Mouse (Mus musculus) stomach, embryonic 16.5 days (tissue): ENCODE data around the gene Zfp64. TPM values are rescaled to one million over a fixed set of nuclear protein-coding genes. Genes with fewer than 3 reads are reported as not detected.

Source experiments
- ATAC-seq: fragments of 200-750 bp; cut with Nextera tagmentation; 2 replicates; pipeline ENCODE4 v1.8.0; 2017; ENCODE audit warnings: moderate number of reproducible peaks, moderate TSS enrichment; ENCODE audit not compliant: insufficient read depth, low FRiP score
- H3K27ac ChIP-seq: fragments of 300-500 bp; sonication (generic); 2 replicates; pipeline ENCODE4 v1.5.1; 2014; ENCODE audit warnings: low read length
- H3K27me3 ChIP-seq: fragments of 300-500 bp; sonication (generic); 2 replicates; pipeline ENCODE4 v1.6.1; 2014; ENCODE audit warnings: low read length, control low read depth, mixed read lengths; ENCODE audit not compliant: control insufficient read depth, insufficient read depth
- H3K36me3 ChIP-seq: fragments of 300-500 bp; sonication (generic); 2 replicates; pipeline ENCODE4 v1.6.1; 2014; ENCODE audit warnings: low read length; ENCODE audit not compliant: control insufficient read depth, insufficient read depth
- H3K4me1 ChIP-seq: fragments of 300-500 bp; sonication (generic); 2 replicates; pipeline ENCODE4 v1.6.1; 2014; ENCODE audit warnings: low read length, control low read depth, mixed read lengths; ENCODE audit not compliant: control insufficient read depth, insufficient read depth
- H3K4me2 ChIP-seq: fragments of 300-500 bp; sonication (generic); 2 replicates; pipeline ENCODE4 v1.6.1; 2014; ENCODE audit warnings: low read depth, low read length, mixed read lengths
- H3K4me3 ChIP-seq: fragments of 300-500 bp; sonication (generic); replicated peaks from 2 replicates; pipeline ENCODE4 v1.5.1; 2014; ENCODE audit warnings: mild to moderate bottlenecking, low read length
- H3K9ac ChIP-seq: fragments of 300-500 bp; sonication (generic); 2 replicates; pipeline ENCODE4 v1.6.1; 2014; ENCODE audit warnings: low read length
- H3K9me3 ChIP-seq: fragments of 300-500 bp; sonication (generic); replicated peaks from 2 replicates; pipeline ENCODE4 v1.6.1; 2016; ENCODE audit warnings: low read length, control low read depth; ENCODE audit not compliant: control insufficient read depth
- WGBS: fragments of 180-500 bp; shearing (Covaris S2); extraction: QIAGEN DNeasy Blood & Tissue Kit; methylation state at CpG from one replicate; pipeline ENCODE4 v1.1.7; 2014; 5-methylcytosine and 5-hydroxymethylcytosine counted together
- polyA plus RNA-seq: library from polyadenylated mRNA; unstranded; fragments of >200 nt; fragmentation: Nextera tagmentation; extraction: Ambion mirVana; gene quantifications from 2 replicates; pipeline ENCODE4 v1.2.1, GENCODE M21; 2015

Gene Zfp64
- polyA plus RNA-seq, 1 experiment from 2014 or later, result 35.6 TPM

- Histone ChIP-seq H3K4me2 (no peak overlapping the region), H3K27ac (no peak overlapping the region), H3K4me3 (no peak overlapping the region), H3K36me3 (no peaks in the 10 kb centered on the region), H3K4me1 (no peaks in the 10 kb centered on the region), H3K9me3 (no peaks in the 10 kb centered on the region), H3K9ac (no peak overlapping the region), H3K27me3 (no peaks in the 10 kb centered on the region)
- peak; percentile 56 for ATAC-seq
- WGBS, result 65% methylated on average over 6 of the region's 6 CpGs
These were observed 25.5 kb upstream of the Zfp64 start for GRCm38 (mm10) chr2:168980859-168981258.

DNA sequence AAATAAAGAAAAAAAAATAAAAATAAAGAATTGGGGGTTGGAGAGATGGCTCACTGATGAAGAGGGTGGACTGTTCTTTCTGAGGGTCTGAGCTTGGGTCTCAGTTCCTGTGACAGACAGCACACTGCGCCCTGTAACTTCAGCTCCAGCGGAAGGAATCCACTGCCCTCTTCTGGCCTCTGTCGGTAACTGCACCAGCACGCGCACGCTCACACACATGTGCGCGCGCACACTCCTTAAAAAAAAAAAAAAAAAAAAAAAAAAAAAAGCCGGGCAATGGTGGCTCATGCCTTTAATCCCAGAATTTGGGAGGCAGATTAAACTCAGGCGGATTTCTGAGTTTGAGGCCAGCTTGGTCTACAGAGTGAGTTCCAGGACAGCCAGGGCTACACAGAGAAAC, 24.4 kb upstream of the Zfp64 start:
- WGBS, result 58% methylated on average over 11 of the region's 11 CpGs

DNA sequence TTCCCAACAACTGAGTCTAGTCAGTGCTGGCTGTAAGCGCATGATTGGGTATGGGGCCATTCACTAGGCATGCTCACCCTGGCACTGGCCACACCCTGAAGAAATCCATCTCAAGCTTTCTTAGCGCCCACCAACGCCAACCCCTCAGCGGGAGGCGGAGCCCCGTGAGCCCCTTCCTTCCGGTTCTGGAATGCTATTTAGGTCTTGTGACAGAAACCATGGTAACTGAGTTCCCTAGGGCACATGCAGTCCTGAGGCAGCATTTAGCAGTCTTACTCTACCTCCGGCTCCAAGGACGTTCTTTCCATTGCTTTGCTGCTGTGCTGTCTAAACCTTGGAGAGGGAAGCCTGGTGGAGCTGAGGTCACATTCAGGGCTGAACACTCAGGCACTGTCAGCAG, 22.6 kb upstream of the Zfp64 start:
- 55% methylated on average over 9 of the region's 9 CpGs for WGBS
- no peaks in the 10 kb centered on the region for H3K4me1 ChIP-seq
- ATAC-seq, result 0 out of 2 replicates have a peak, but pooled peaks have one; percentile 29
- H3K9me3 ChIP-seq, result no peaks in the 10 kb centered on the region
- H3K27ac ChIP-seq, result no peak overlapping the region
- no peak overlapping the region for H3K4me3 ChIP-seq
- H3K4me2 ChIP-seq, result no peak overlapping the region
- H3K36me3 ChIP-seq, result no peaks in the 10 kb centered on the region
- H3K9ac ChIP-seq, result no peak overlapping the region
- H3K27me3 ChIP-seq, result no peaks in the 10 kb centered on the region

More for the DNA sequence above, 24.4 kb upstream of the Zfp64 start:
- Histone ChIP-seq H3K36me3 (no peaks in the 10 kb centered on the region), H3K4me3 (no peak overlapping the region), H3K9me3 (no peaks in the 10 kb centered on the region), H3K4me2 (no peak overlapping the region), H3K27me3 (no peaks in the 10 kb centered on the region), H3K27ac (no peak overlapping the region), H3K4me1 (no peaks in the 10 kb centered on the region), H3K9ac (no peak overlapping the region)
- ATAC-seq, result no peak

- Histone ChIP-seq H3K27me3 (no peaks in the 10 kb centered on the region), H3K9me3 (0 out of 2 replicates have a peak, but pooled peaks cover under 1% of the 10 kb centered on the region), H3K4me2 (no peak overlapping the region), H3K4me1 (no peaks in the 10 kb centered on the region), H3K4me3 (no peak overlapping the region), H3K27ac (no peak overlapping the region), H3K36me3 (no peaks in the 10 kb centered on the region), H3K9ac (no peak overlapping the region)
- no peak for ATAC-seq
- 95% methylated on average over 20 of the region's 20 CpGs for WGBS
These were observed 14.7 kb upstream of the Zfp64 start for GRCm38 (mm10) chr2:168970131-168970530.

GRCm38 (mm10) chr2:168968136-168968925, 12.9 kb upstream of the Zfp64 start:
- no peak for ATAC-seq
- Histone ChIP-seq H3K36me3 (no peaks in the 10 kb centered on the region), H3K4me1 (no peaks in the 10 kb centered on the region), H3K4me3 (no peak overlapping the region), H3K4me2 (no peak overlapping the region), H3K27ac (no peak overlapping the region), H3K9me3 (0 out of 2 replicates have a peak, but pooled peaks cover 4% of the 10 kb centered on the region), H3K27me3 (no peaks in the 10 kb centered on the region), H3K9ac (no peak overlapping the region)
- 83% methylated on average over 12 of the region's 12 CpGs for WGBS

DNA sequence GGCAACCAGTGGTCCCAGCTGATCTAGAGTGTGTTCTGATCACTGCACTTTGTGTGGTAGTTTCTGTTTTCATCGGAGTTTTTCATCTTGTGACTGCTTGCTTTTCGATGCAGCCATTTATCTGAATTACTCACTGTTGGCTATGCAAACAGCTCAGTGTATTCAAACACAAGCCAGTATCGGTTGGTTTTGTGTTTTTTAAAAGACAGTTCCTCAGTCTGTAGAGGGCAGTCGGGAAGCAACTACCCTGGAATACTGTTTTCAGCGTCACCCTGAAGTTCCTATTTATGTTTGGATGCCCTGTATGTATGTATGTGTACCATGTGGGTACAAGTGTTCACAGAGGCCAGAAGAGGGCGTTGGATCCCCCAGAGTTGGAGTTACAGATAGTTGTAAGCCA, 11.1 kb upstream of the Zfp64 start:
- Histone ChIP-seq H3K9ac (no peak overlapping the region), H3K27ac (no peak overlapping the region; the same call in 1 of the 2 replicates)
- no peak for ATAC-seq

DNA sequence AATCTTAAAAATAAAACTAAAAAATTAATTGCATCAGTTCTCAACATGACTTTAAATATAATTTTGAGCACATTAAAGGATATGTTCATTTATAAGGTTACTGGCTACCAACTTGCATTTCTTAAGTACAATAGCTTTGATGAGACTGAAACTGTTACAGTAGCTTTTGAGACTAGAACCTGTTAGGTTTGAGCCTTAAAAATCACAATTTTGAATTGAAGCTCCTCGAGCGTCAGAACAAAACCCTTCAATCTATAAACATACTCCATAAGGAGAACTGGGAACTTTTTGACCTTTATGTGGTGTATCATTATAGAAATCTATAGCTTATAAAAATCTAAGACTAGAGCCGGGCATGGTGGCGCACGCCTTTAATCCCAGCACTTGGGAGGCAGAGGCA, 9.5 kb upstream of the Zfp64 start:
- H3K4me3 ChIP-seq, result no peak overlapping the region
- H3K27ac ChIP-seq, result no peak overlapping the region
- H3K4me2 ChIP-seq, result no peak overlapping the region
- no peak overlapping the region for H3K9ac ChIP-seq
- H3K4me1 ChIP-seq, result no peaks in the 10 kb centered on the region
- H3K9me3 ChIP-seq, result 0 out of 2 replicates have a peak, but pooled peaks cover 4% of the 10 kb centered on the region
- WGBS, result 96% methylated on average over 5 of the region's 5 CpGs
- H3K36me3 ChIP-seq, result no peaks in the 10 kb centered on the region
- ATAC-seq, result no peak
- no peaks in the 10 kb centered on the region for H3K27me3 ChIP-seq

More for the DNA sequence above, 11.1 kb upstream of the Zfp64 start:
- Histone ChIP-seq H3K27me3 (no peaks in the 10 kb centered on the region), H3K4me3 (no peak overlapping the region), H3K36me3 (no peaks in the 10 kb centered on the region), H3K9me3 (0 out of 2 replicates have a peak, but pooled peaks cover 4% of the 10 kb centered on the region), H3K4me2 (no peak overlapping the region), H3K4me1 (no peaks in the 10 kb centered on the region)
- 58% methylated on average over 6 of the region's 6 CpGs for WGBS

GRCm38 (mm10) chr2:168961729-168962666, 6.6 kb upstream of the Zfp64 start:
- Histone ChIP-seq H3K27me3 (no peaks in the 10 kb centered on the region), H3K9ac (no peak overlapping the region), H3K9me3 (0 out of 2 replicates have a peak, but pooled peaks cover 4% of the 10 kb centered on the region), H3K27ac (no peak overlapping the region), H3K4me1 (no peaks in the 10 kb centered on the region), H3K4me3 (no peak overlapping the region), H3K36me3 (no peaks in the 10 kb centered on the region), H3K4me2 (no peak overlapping the region)
- 86% methylated on average over 4 of the region's 4 CpGs for WGBS
- ATAC-seq, result no peak

DNA sequence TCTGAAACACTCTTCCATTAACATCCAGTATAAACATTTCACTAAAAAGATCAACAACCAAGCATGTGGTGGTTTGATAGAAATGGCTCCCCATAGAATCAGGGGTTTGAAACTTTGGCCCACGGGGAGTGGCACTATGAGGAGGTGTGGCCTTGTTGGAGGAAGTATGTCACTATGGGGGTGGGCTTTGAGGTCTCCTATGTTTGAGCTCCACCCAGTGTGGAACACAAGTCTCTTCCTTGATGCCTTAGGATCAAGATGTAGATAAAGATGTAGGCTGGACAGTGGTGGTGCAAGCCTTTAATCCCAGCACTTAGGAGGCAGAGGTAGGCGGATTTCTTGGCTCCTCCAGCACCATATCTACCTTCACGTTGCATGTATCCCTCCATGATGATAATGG, 5.4 kb upstream of the Zfp64 start:
- WGBS, result 83% methylated on average over 3 of the region's 3 CpGs
- ATAC-seq, result no peak
- H3K4me2 ChIP-seq, result no peak overlapping the region
- no peak overlapping the region for H3K27ac ChIP-seq
- no peak overlapping the region for H3K4me3 ChIP-seq
- H3K36me3 ChIP-seq, result no peaks in the 10 kb centered on the region
- H3K4me1 ChIP-seq, result peaks cover 2% of the 10 kb centered on the region; the same call in 1 of the 2 replicates
- no peaks in the 10 kb centered on the region for H3K27me3 ChIP-seq
- H3K9me3 ChIP-seq, result 0 out of 2 replicates have a peak, but pooled peaks cover 4% of the 10 kb centered on the region
- no peak overlapping the region for H3K9ac ChIP-seq
